Mouse (Mus musculus) skeletal muscle tissue, adult 2 months (tissue): Measurements from ENCODE around the gene Msantd3.

Experiments
- DNase-seq: peaks from one replicate; pipeline ENCODE4 v3.0.0-alpha.2; 2012; ENCODE audit warnings: low read depth, low spot score

Gene Msantd3

GRCm38 (mm10) chr4:48554132-48554531 lies 14.4 kb downstream of the Msantd3 start:
- no peak for DNase-seq

GRCm38 (mm10) chr4:48555729-48556128 lies 16.0 kb downstream of the Msantd3 start:
- DNase-seq, result no peak

GRCm38 (mm10) chr4:48559652-48560051 lies 19.9 kb downstream of the Msantd3 start:
- peak; percentile 21 for DNase-seq

GRCm38 (mm10) chr4:48561824-48562223 lies 22.1 kb downstream of the Msantd3 start:
- DNase-seq, result no peak

- DNase-seq, result no peak
These were observed 25.2 kb downstream of the Msantd3 start for GRCm38 (mm10) chr4:48564962-48565361.

- no peak for DNase-seq
These were observed 36.6 kb downstream of the Msantd3 start for GRCm38 (mm10) chr4:48576361-48576760.

- DNase-seq, result no peak
These were observed 38.1 kb downstream of the Msantd3 start for GRCm38 (mm10) chr4:48577831-48578230.

GRCm38 (mm10) chr4:48578399-48578798 lies 38.7 kb downstream of the Msantd3 start:
- no peak for DNase-seq

- no peak for DNase-seq
These were observed 39.9 kb downstream of the Msantd3 start for GRCm38 (mm10) chr4:48579475-48580110.

- DNase-seq, result no peak
These were observed 41.5 kb downstream of the Msantd3 start for GRCm38 (mm10) chr4:48581201-48581600.

GRCm38 (mm10) chr4:48581993-48582392 lies 42.3 kb downstream of the Msantd3 start:
- no peak for DNase-seq

GRCm38 (mm10) chr4:48582941-48583340 lies 43.2 kb downstream of the Msantd3 start:
- no peak for DNase-seq

- DNase-seq, result no peak
These were observed 44.9 kb downstream of the Msantd3 start, which contains the start of gene Tmeff1 for GRCm38 (mm10) chr4:48584421-48585240. Gene Tmeff1 (plus strand): TSS chr4:48585174.

- DNase-seq, result no peak
These were observed 45.7 kb downstream of the Msantd3 start for GRCm38 (mm10) chr4:48585241-48586098.

- no peak for DNase-seq
These were observed 46.5 kb downstream of the Msantd3 start for GRCm38 (mm10) chr4:48586099-48586821.

- no peak for DNase-seq
These were observed 47.8 kb downstream of the Msantd3 start for GRCm38 (mm10) chr4:48587526-48587925.

GRCm38 (mm10) chr4:48588576-48588975 lies 48.8 kb downstream of the Msantd3 start:
- no peak for DNase-seq

- no peak for DNase-seq
These were observed 51.1 kb downstream of the Msantd3 start for GRCm38 (mm10) chr4:48590862-48591261.

GRCm38 (mm10) chr4:48591390-48591789 lies 51.7 kb downstream of the Msantd3 start:
- no peak for DNase-seq

- DNase-seq, result no peak
These were observed 52.6 kb downstream of the Msantd3 start for GRCm38 (mm10) chr4:48592328-48592727.

GRCm38 (mm10) chr4:48592844-48593243 lies 53.1 kb downstream of the Msantd3 start:
- DNase-seq, result no peak
